Mouse (Mus musculus) CH12.LX (cell line): ENCODE measurements around the gene Pick1. TPM values are rescaled to one million over a fixed set of nuclear protein-coding genes. Genes with fewer than 3 reads are reported as not detected.

Experiments
- DNase-seq: peaks from one replicate; pipeline ENCODE4 v3.0.0-alpha.2; 2013; ENCODE audit errors: extremely low read depth
- H3K27ac ChIP-seq: 2 replicates; pipeline ENCODE4 v1.5.1; 2012; ENCODE audit warnings: low read depth, mild to moderate bottlenecking, control low read depth, moderate library complexity; ENCODE audit not compliant: insufficient read depth
- H3K27me3 ChIP-seq: replicated peaks from 2 replicates; pipeline ENCODE3; 2012; ENCODE audit warnings: inconsistent platforms
- H3K36me3 ChIP-seq, 2 experiments: replicated peaks in 1 of 2; 2 replicates each; pipeline versions ENCODE3 to v1.6.1; 2012; ENCODE audit warnings: inconsistent platforms in 1 of 2, low read length in 1 of 2, mild to moderate bottlenecking in 1 of 2, mixed read lengths in 1 of 2, moderate library complexity in 1 of 2; ENCODE audit not compliant: control insufficient read depth in 1 of 2, insufficient read depth in 1 of 2
- H3K4me1 ChIP-seq, 2 experiments: 2 replicates each; pipeline ENCODE4 v1.6.1; 2012; ENCODE audit warnings: inconsistent platforms in 1 of 2, moderate library complexity in 1 of 2; ENCODE audit not compliant: insufficient read depth in 2 of 2, control insufficient read depth in 1 of 2
- H3K4me2 ChIP-seq: 2 replicates; pipeline ENCODE4 v1.6.1; 2012; ENCODE audit warnings: low read depth, mild to moderate bottlenecking, control low read depth; ENCODE audit not compliant: poor library complexity, insufficient read depth, severe bottlenecking
- H3K4me3 ChIP-seq, 3 experiments: fragments of 150-350 bp in 1 of 3; sonication (generic) in 1 of 3; replicated peaks in 1 of 3; 2 replicates each; pipeline versions ENCODE3 to v1.5.1; 2011 to 2012; ENCODE audit warnings: low read depth in 2 of 3, low read length in 2 of 3, mild to moderate bottlenecking in 2 of 3, moderate library complexity in 2 of 3, control low read depth in 1 of 3, improper control_type of control experiment in 1 of 3, inconsistent platforms in 1 of 3, mixed read lengths in 1 of 3; ENCODE audit not compliant: poor library complexity in 1 of 3
- H3K79me2 ChIP-seq: replicated peaks from 2 replicates; pipeline ENCODE4 v1.6.1; 2012; ENCODE audit warnings: mild to moderate bottlenecking, moderate library complexity; ENCODE audit not compliant: control insufficient read depth, poor library complexity, insufficient read depth, severe bottlenecking; ENCODE audit errors: extremely low read depth
- H3K9ac ChIP-seq: 2 replicates; pipeline ENCODE4 v1.6.1; 2012; ENCODE audit warnings: low read depth, mild to moderate bottlenecking, control low read depth, moderate library complexity; ENCODE audit not compliant: insufficient read depth
- H3K9me3 ChIP-seq: replicated peaks from 2 replicates; pipeline ENCODE3; 2012; ENCODE audit warnings: low read length, inconsistent platforms, mixed read lengths
- BHLHE40 ChIP-seq: IDR thresholded peaks from 2 replicates; pipeline ENCODE4 v1.6.1; 2011; ENCODE audit warnings: mild to moderate bottlenecking, low read depth, low read length, improper control_type of control experiment
- CHD1 ChIP-seq: IDR thresholded peaks from 2 replicates; pipeline ENCODE4 v1.6.1; 2012; ENCODE audit warnings: low read depth, low read length, improper control_type of control experiment, inconsistent platforms
- CHD2 ChIP-seq: IDR thresholded peaks from 2 replicates; pipeline ENCODE4 v1.6.1; 2011; ENCODE audit warnings: low read length, improper control_type of control experiment
- CTCF ChIP-seq, 2 experiments: IDR thresholded peaks in 1 of 2; conservative IDR thresholded peaks in 1 of 2; 2 replicates each; pipeline ENCODE4 v1.5.1; 2011 to 2012; ENCODE audit warnings: low read depth in 2 of 2, low read length in 2 of 2, improper control_type of control experiment in 1 of 2, inconsistent platforms in 1 of 2, mild to moderate bottlenecking in 1 of 2, moderate library complexity in 1 of 2
- ELF1 ChIP-seq: IDR thresholded peaks from 2 replicates; pipeline ENCODE4 v1.6.1; 2014; ENCODE audit warnings: low read depth, mild to moderate bottlenecking, inconsistent platforms, low read length, improper control_type of control experiment
- HCFC1 ChIP-seq: IDR thresholded peaks from 2 replicates; pipeline ENCODE4 v1.6.1; 2012; ENCODE audit warnings: low read depth, mild to moderate bottlenecking, inconsistent platforms, low read length, improper control_type of control experiment
- KAT2A ChIP-seq: IDR thresholded peaks from 2 replicates; pipeline ENCODE4 v1.6.1; 2012; ENCODE audit warnings: low read length, improper control_type of control experiment, inconsistent platforms; ENCODE audit not compliant: insufficient replicate concordance
- MAFK ChIP-seq: IDR thresholded peaks from 2 replicates; pipeline ENCODE4 v1.6.1; 2011; ENCODE audit warnings: low read length, improper control_type of control experiment; ENCODE audit not compliant: insufficient replicate concordance
- MAX ChIP-seq: IDR thresholded peaks from 2 replicates; pipeline ENCODE4 v1.6.1; 2011; ENCODE audit warnings: low read length, improper control_type of control experiment
- MAZ ChIP-seq: IDR thresholded peaks from 2 replicates; pipeline ENCODE4 v1.6.1; 2012; ENCODE audit warnings: low read depth, mild to moderate bottlenecking, inconsistent platforms, low read length, improper control_type of control experiment, moderate library complexity
- MEF2A ChIP-seq: IDR thresholded peaks from 2 replicates; pipeline ENCODE4 v1.6.1; 2014; ENCODE audit warnings: low read depth, mild to moderate bottlenecking, inconsistent platforms, low read length, improper control_type of control experiment, borderline replicate concordance
- NELFE ChIP-seq: IDR thresholded peaks from 2 replicates; pipeline ENCODE4 v1.6.1; 2011; ENCODE audit warnings: low read depth, low read length, improper control_type of control experiment
- POLR2A ChIP-seq: IDR thresholded peaks from 2 replicates; pipeline ENCODE4 v1.6.1; 2011; ENCODE audit warnings: low read depth, mild to moderate bottlenecking, improper control_type of control experiment, low read length
- RAD21 ChIP-seq: IDR thresholded peaks from 2 replicates; pipeline ENCODE4 v1.6.1; 2011; ENCODE audit warnings: low read depth, mild to moderate bottlenecking, low read length, improper control_type of control experiment, moderate library complexity
- RCOR1 ChIP-seq: conservative IDR thresholded peaks from 2 replicates; pipeline ENCODE4 v1.6.1; 2012; ENCODE audit warnings: low read depth, mild to moderate bottlenecking, inconsistent platforms, low read length, improper control_type of control experiment
- SIN3A ChIP-seq: IDR thresholded peaks from 2 replicates; pipeline ENCODE4 v1.6.1; 2012; ENCODE audit warnings: low read length, improper control_type of control experiment, inconsistent platforms
- SMC3 ChIP-seq: IDR thresholded peaks from 2 replicates; pipeline ENCODE4 v1.6.1; 2011; ENCODE audit warnings: low read depth, low read length, improper control_type of control experiment
- TCF12 ChIP-seq: IDR thresholded peaks from 2 replicates; pipeline ENCODE4 v1.6.1; 2014; ENCODE audit warnings: low read depth, mild to moderate bottlenecking, inconsistent platforms, low read length, improper control_type of control experiment
- UBTF ChIP-seq: IDR thresholded peaks from 2 replicates; pipeline ENCODE4 v1.6.1; 2012; ENCODE audit warnings: low read depth, mild to moderate bottlenecking, inconsistent platforms, low read length, improper control_type of control experiment, moderate library complexity
- ZC3H11A ChIP-seq: IDR thresholded peaks from 2 replicates; pipeline ENCODE4 v1.6.1; 2012; ENCODE audit warnings: low read depth, mild to moderate bottlenecking, inconsistent platforms, low read length, improper control_type of control experiment
- dilution Hi-C: fragments of 300-500 bp; cut with MboI; formaldehyde crosslinking; loops from 2 replicates; pipeline ENCODE4 v1.14.3; 2020; ENCODE audit warnings: low sequenced_read_pairs; ENCODE audit not compliant: extremely low pct_unique_long_range_greater_than_20kb, extremely low pct_ligation_motif_present
- in situ Hi-C: fragments of 300-500 bp; cut with MboI; formaldehyde crosslinking; loops from 3 replicates; pipeline ENCODE4 v1.14.3; 2019; ENCODE audit warnings: low sequenced_read_pairs, low pct_ligation_motif_present, low pct_unique_long_range_greater_than_20kb, mixed read lengths
- polyA plus RNA-seq: library from polyadenylated mRNA; unstranded; fragments of >175 nt; gene quantifications from 2 replicates; pipeline ENCODE4 v1.2.1, GENCODE M21; 2012; ENCODE audit warnings: low read depth; ENCODE audit not compliant: insufficient read length
- total RNA-seq, 2 experiments: library from RNA; depleted of rRNA; stranded (reverse); fragments of 300-350 nt in 1 of 2; fragments of >200 nt in 1 of 2; gene quantifications; 2 replicates each; pipeline ENCODE4 v1.2.3; 2012 to 2014

Pick1 gene
- total and polyA plus RNA-seq, 3 experiments: 13.9 to 23.4 (median 14.9) TPM

GRCm38 (mm10) chr15:79223641-79224040 lies 5.3 kb upstream of the Pick1 start:
- Histone ChIP-seq H3K27me3 (no peaks in the 10 kb centered on the region), H3K4me3 (no peak overlapping the region)
- dilution Hi-C loops: no loop called here

GRCm38 (mm10) chr15:79224685-79225084 lies 4.3 kb upstream of the Pick1 start:
- Histone ChIP-seq H3K9me3 (no peaks in the 10 kb centered on the region), H3K79me2 (no peaks in the 10 kb centered on the region), H3K9ac (no peak overlapping the region), H3K27me3 (no peaks in the 10 kb centered on the region), H3K36me3 (peaks cover 0 to 22% of the 10 kb centered on the region in 2 experiments), H3K4me1 (peaks cover 5 to 18% of the 10 kb centered on the region in 2 experiments), H3K4me2 (no peak overlapping the region; the same call in 1 of the 2 replicates), H3K4me3 (no peak overlapping the region), H3K27ac (no peak overlapping the region)
- in situ Hi-C loops: loop anchor here (25.0 kb wide), 1 partner anchor 263 kb away; no protein-coding TSS in a partner anchor
- dilution Hi-C loops: no loop called here
- DNase-seq: peak; percentile 86
- TF ChIP-seq SIN3A: no peak
- TF ChIP-seq KAT2A: no peak
- TF ChIP-seq BHLHE40: 0 out of 2 replicates have a peak, but pooled peaks have one; percentile 15
- TF ChIP-seq SMC3: peak; percentile 84
- TF ChIP-seq MEF2A: no peak; the same call in 1 of the 2 replicates
- no peak for TF ChIP-seq MAX
- no peak for TF ChIP-seq UBTF
- no peak for TF ChIP-seq ELF1
- TF ChIP-seq ZC3H11A: peak; percentile 58; the same call in 1 of the 2 replicates
- TF ChIP-seq MAZ: no peak
- TF ChIP-seq CHD1: no peak
- peak; percentile 73; the same call in 1 of the 2 replicates for TF ChIP-seq MAFK
- TF ChIP-seq TCF12: peak; percentile 36
- TF ChIP-seq RAD21: peak; percentile 97
- TF ChIP-seq RCOR1: no peak
- TF ChIP-seq HCFC1: no peak
- TF ChIP-seq CTCF (conservative IDR thresholded peaks at IDR 0.05 in 1 of 2, IDR thresholded peaks at IDR 0.05 in 1 of 2; ENCODE audit: low read depth in 2 of 2, low read length in 2 of 2): peak; percentile 76 to 95
- TF ChIP-seq NELFE: peak; percentile 15; the same call in 1 of the 2 replicates

More at GRCm38 (mm10) chr15:79223641-79224040, 5.3 kb upstream of the Pick1 start:
- no peak for TF ChIP-seq NELFE
- no peak for TF ChIP-seq POLR2A
- TF ChIP-seq CHD2: no peak
- H3K4me1 ChIP-seq: peaks cover 5 to 13% of the 10 kb centered on the region in 2 experiments
- H3K79me2 ChIP-seq: no peaks in the 10 kb centered on the region
- no peak overlapping the region for H3K9ac ChIP-seq
- H3K4me2 ChIP-seq: no peak overlapping the region
- no peak for DNase-seq
- H3K36me3 ChIP-seq: peaks cover 0 to 30% of the 10 kb centered on the region in 2 experiments
- in situ Hi-C loops: no loop called here
- no peak overlapping the region for H3K27ac ChIP-seq
- H3K9me3 ChIP-seq: no peaks in the 10 kb centered on the region
